Mouse (Mus musculus) cerebellum, postnatal 25 days (tissue): ENCODE measurements around the gene Nol11.
A peak's percentile ranks its signal among the peaks of the same experiment; 100 is the strongest.

Experiments
- DNase-seq, 2 experiments: peaks; one replicate each; pipeline ENCODE4 v3.0.0; 2021; ENCODE audit warnings: mixed read lengths in 2 of 2

The Nol11 gene

GRCm38 (mm10) chr11:107188565-107189552 is at the start of gene Nol11:
TSS of gene Nol11 (minus strand) at chr11:107189381.
- peak; percentile 99 for DNase-seq

GRCm38 (mm10) chr11:107238506-107238905 is 49.3 kb upstream of the Nol11 start:
- no peak for DNase-seq

- DNase-seq, result no peak
Observed at GRCm38 (mm10) chr11:107237532-107237931, 48.4 kb upstream of the Nol11 start.

GRCm38 (mm10) chr11:107233252-107233890 is 44.2 kb upstream of the Nol11 start:
- DNase-seq, result no peak

- no peak for DNase-seq
Observed at GRCm38 (mm10) chr11:107230128-107230527, 40.9 kb upstream of the Nol11 start.

- DNase-seq, result no peak
Observed at GRCm38 (mm10) chr11:107226431-107226830, 37.2 kb upstream of the Nol11 start.

GRCm38 (mm10) chr11:107226013-107226412 is 36.8 kb upstream of the Nol11 start:
- DNase-seq, result no peak

- no peak for DNase-seq
Observed at GRCm38 (mm10) chr11:107225301-107225700, 36.1 kb upstream of the Nol11 start.

- DNase-seq, result no peak
Observed at GRCm38 (mm10) chr11:107223667-107224214, 34.6 kb upstream of the Nol11 start.

- DNase-seq, result no peak
Observed at GRCm38 (mm10) chr11:107223169-107223561, 34.0 kb upstream of the Nol11 start.

- DNase-seq, result no peak
Observed at GRCm38 (mm10) chr11:107222531-107223168, 33.5 kb upstream of the Nol11 start.

GRCm38 (mm10) chr11:107215111-107215510 is 25.9 kb upstream of the Nol11 start:
- DNase-seq, result no peak

- peak in 1 of 2 experiments; percentile 28 for DNase-seq
Observed at GRCm38 (mm10) chr11:107213745-107214144, 24.6 kb upstream of the Nol11 start.

GRCm38 (mm10) chr11:107209818-107210217 is 20.6 kb upstream of the Nol11 start:
- no peak for DNase-seq

- DNase-seq, result no peak
Observed at GRCm38 (mm10) chr11:107201773-107202172, 12.6 kb upstream of the Nol11 start.

- no peak for DNase-seq
Observed at GRCm38 (mm10) chr11:107199281-107199680, 10.1 kb upstream of the Nol11 start.

GRCm38 (mm10) chr11:107195334-107195733 is 6.2 kb upstream of the Nol11 start:
- DNase-seq, result no peak

- peak in 1 of 2 experiments; percentile 29 for DNase-seq
Observed at GRCm38 (mm10) chr11:107190376-107190775, 1.2 kb upstream of the Nol11 start.

GRCm38 (mm10) chr11:107183777-107184176 is 5.4 kb downstream of the Nol11 start:
- DNase-seq, result no peak

GRCm38 (mm10) chr11:107161215-107161614 is 28.0 kb downstream of the Nol11 start:
- DNase-seq, result no peak

GRCm38 (mm10) chr11:107159034-107159433 is 30.1 kb downstream of the Nol11 start:
- DNase-seq, result no peak

- DNase-seq, result no peak
Observed at GRCm38 (mm10) chr11:107156977-107157642, 32.1 kb downstream of the Nol11 start.
